Mouse (Mus musculus) thymus, postnatal 25 days (tissue): Measurements from ENCODE around the gene Adgrv1.

Experiments used
- DNase-seq: peaks from one replicate; pipeline ENCODE4 v3.0.0; 2022

The Adgrv1 gene

DNA sequence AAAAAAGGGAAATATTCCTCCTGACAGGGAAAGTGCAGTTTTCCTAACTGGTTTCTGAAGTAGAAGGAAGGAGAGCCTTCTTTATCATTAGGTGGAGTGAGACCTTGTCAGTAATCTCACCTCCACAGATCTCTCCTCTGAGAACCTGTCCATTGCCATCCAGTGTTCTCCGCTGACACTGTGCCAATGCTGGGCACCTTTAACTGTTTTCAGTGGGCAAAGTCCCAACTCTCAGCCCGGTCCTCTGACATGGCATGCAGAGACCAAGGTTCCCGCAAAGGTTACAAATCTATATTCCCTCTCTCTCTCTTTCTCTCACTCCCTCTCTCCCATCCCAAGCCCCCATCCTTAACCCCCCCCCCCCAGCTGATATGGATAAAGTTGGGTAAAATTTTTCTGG is 230.1 kb downstream of the Adgrv1 start:
- DNase-seq = no peak

GRCm38 (mm10) chr13:81402191-81402590 is 230.8 kb downstream of the Adgrv1 start:
- DNase-seq = no peak

GRCm38 (mm10) chr13:81401742-81402141 is 231.2 kb downstream of the Adgrv1 start:
- DNase-seq = no peak

DNA sequence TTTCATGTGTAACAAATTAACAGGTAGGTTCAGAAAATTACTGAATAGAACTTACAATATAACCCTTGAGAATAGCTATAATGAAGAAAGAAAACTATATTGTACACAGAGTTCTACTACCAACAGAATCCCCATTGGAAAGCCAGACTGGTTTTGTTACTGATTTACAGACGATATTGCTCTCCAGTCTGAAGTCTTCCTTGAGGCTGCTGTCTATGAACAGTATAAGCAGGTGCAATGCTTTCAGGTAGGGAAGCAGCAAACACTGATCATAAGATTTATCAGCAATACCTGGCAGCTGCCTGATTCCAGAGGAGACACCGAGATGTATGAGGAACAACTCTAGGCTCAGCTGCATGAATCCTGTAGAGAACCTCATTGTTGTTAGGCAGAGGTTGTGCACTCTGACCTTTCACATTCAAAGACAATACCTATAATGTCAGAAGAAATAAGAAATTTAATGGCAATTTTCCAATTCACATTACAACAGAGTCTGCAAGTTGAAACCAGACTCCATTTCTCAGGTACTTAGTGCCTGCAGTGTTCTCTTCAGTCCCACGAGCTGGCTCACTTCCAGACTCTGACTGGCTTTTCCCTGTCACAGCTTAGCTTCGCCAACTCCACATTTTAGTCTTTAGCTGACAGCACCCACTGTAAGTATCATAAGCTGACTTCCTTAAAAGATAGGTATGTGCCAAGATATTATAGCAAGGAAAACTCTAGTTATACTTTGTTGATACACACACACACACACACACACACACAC is 247.2 kb downstream of the Adgrv1 start:
- DNase-seq = no peak

- DNase-seq = no peak
Measured at GRCm38 (mm10) chr13:81381835-81382234, 251.1 kb downstream of the Adgrv1 start.

DNA sequence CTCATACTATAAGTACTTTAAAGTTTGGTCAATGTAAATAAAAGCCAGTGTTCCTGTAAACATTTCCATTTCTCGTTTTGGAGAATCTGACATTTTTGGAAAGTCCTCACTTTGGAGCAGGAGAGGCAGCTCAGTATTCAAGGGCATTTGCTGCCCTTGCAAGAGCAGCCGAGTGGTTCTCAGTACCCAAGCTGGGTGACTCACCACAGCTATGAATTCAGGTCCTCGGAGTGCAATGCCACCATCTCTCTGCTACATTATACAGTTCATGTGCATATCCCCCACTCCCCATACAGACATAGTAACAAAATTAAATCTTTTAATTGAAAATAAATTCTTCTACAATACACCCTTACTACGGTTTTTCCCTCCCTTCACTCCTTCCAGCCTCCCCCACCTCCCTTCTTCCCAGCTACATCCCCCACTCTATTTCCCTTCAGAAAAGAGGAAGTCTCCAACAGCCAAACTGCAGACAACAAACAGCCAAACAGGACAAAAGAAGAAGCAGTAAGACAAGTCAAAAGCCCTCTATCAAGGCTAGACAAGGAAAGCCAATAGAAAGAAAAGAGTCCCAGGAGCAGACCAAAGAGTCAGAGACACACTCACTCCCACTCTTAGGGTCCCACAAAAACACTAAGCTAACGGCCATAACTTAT is 262.0 kb downstream of the Adgrv1 start:
- no peak for DNase-seq

DNA sequence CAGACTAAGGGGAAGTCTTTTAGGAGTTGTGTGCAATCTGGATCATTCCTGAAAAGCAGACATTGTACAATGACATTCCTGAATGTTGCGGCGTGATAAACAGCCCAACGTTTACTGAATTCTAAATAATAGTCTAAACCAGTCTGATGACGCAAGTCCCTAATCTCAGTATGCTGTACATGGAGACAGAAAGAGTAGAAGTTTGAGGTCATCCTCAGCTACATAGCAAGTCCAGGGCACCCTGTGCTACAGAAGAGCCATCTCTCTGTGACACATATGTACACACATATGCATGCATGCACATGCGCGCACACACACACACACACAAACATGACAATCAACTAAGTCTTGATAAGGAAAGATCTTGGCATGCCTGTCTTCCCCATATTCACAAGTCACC is 262.8 kb downstream of the Adgrv1 start:
- no peak for DNase-seq

DNA sequence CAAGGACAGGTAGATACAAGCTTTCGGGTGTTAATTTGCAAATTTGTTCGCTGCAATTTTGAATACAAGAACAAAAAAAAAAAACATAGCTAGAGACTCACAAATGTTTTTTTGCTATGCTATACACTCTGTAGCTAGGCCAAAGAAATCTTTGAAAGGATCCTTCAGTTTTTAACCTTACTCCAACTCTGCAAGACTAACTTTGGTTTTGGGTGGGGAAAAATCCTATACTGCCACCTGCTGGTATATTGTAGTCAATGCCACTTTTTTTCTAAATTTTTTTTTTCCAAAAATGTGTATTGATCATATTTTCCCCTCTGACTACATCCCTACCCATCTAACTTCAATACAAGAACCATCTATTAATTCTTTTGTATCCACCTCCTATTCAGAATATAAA is 263.4 kb downstream of the Adgrv1 start:
- DNase-seq = no peak

DNA sequence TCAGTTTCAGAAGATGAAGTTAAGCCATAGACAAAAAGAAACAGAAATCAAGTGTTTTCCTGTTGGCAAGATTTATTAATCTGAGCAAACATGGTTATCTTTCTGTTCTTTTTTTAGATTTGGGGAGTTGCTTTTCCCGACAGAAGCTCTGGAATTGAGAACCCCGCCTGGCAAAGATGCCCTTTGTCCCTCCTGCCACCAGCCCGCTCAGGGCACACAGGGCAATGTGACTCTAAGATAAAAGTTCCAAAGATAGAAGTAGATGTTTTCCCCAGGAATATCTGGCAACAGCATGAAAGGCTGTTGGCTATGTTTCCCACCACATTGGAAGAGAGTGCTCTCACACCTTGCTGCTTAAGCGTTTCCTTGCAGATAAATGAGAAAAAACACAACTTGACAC is 264.0 kb downstream of the Adgrv1 start:
- no peak for DNase-seq

GRCm38 (mm10) chr13:81367681-81368376 is 265.1 kb downstream of the Adgrv1 start:
- no peak for DNase-seq

DNA sequence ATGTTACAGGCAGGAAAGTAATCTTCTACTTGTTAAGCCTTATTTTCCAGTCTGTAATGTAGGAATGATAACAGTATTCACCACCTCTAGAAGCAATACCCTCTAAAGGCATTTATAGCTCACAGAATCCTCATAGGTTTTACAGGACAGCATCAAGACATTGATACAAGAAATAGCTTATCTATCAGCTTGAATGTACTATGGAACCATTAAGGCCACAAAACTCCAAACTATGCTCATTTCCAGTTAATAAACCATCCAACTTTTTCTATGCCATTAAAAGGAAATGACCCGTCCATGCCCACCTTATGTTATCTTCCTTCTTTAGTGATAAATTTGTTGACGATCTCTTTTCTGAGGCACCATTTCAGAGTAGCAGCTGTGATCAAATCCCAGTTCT is 272.6 kb downstream of the Adgrv1 start:
- DNase-seq = no peak

DNA sequence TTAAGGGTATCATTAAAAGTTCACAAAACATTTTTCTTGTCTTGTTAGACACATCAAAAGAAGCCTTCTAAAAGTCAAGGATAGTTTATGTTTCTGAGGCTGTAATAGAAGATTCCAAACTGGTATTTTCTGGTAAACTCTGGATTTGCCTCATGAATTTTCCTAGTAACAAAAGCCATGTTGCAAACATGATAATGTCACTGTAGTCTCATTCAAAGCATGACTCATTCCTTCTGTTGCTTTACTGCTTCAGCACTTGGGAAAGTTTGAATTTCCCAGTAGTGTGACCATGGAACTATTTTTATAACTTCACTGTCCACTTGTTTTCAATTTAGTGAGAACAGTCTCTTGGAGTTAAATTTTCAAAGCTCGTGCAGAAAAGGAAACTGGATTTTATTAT is 274.2 kb downstream of the Adgrv1 start:
- DNase-seq = no peak

DNA sequence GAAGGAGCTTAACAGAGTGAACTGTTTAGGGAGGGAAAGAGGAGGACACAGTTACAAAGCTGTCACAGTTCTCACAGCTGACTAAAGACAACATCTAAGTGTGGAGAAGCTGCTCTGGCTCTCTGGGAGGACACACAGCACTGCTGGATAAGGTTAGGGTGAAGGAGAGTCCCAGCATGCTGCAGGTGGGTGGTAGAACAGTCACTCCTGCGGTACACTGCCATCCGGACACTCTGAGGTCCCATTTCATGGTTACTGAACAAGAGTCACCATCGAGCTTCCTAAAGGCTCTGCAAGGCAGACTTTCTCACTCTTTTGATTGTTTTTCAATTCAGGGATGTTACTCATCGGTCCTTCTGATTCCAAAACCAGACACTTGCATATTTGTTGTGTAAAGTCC is 274.6 kb downstream of the Adgrv1 start:
- no peak for DNase-seq

DNA sequence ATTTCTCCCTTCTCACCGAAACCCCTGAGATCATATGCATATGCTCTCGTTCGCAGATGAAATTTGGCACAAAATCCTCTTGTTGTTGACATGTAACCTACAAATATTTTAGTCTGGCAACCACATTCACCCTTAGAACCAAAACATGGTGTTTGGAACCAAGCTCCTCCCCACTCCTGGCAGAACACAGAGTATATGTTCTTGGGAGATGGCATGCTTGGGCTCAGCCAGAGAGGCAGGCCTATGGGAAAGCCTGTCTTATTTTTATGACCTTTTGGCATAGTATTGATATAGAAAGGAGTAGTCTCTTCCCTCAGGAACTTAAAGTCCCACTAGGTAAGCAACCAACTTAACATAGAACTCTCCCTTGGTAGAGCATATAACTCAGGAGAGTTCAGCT is 275.7 kb downstream of the Adgrv1 start:
- no peak for DNase-seq

DNA sequence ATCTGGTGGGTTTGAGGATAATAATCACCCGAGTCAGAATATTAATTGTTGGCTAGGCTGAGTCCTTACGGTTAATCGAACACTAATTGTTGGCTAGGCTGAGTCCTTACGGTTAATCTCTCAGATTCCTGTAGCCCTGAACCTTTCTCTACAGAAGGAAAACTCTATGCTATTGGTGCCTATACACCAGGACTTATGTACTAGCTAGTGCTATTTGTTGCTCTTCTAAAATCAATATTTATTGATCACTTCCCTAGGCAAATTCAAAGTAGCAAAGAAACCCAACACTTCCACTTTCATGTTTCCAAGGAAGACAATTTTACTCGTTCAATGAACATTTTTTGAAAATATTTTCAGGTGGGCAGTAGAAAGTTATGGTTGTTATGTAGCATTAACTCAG is 278.4 kb downstream of the Adgrv1 start:
- DNase-seq = no peak

DNA sequence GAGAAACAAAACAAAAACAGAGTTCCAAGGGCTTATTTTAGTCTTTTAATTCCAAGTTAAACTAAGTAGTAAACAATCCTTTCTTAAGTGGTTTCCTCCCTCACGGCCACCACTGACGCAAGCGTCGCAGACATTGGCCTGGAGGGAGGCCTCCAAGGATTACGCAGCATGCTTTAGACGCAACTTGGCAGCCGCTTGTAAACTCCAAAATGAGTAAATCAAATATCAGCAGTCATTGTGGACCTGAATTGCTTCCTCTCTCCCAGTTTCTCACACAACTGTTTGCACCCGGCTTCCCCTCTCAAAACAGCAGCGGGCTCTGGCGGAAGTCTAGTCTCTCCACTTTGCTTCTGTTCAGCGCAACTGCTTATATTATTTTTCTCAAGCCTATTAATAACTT is 280.7 kb downstream of the Adgrv1 start:
- peak; percentile 1 for DNase-seq

DNA sequence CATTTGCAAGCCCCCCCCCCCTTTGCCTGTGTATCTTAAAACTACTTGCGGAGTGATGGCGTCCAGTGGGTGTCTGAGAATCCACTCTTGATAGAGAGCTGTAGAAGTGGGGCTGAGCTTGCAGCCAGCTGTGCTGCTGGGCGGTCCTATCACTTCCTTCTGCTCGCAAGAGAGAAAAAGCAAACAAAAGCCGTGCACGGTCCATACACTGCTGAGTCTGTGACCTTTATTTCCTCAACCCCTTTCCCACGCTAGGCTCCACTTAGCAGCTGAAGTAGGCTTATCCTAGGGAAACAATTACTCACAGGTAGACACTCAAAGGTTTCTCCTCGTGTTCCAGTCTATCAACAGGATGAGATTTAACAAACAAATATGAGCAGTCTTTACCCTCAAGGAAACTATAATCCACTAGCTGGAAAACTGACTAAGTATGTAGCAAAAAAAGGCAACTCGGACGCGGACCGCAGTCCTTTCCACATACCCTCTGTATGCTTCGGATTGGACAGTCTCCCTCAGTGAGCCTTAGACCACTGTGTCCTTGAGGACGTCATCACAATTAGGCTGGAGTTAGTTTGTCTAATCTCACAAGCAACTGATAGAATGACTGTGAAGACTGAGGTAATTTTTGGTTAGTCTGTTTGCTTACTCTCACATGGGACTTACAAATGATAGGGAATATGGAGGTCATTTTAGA is 281.3 kb downstream of the Adgrv1 start:
- peak; percentile 19 for DNase-seq

DNA sequence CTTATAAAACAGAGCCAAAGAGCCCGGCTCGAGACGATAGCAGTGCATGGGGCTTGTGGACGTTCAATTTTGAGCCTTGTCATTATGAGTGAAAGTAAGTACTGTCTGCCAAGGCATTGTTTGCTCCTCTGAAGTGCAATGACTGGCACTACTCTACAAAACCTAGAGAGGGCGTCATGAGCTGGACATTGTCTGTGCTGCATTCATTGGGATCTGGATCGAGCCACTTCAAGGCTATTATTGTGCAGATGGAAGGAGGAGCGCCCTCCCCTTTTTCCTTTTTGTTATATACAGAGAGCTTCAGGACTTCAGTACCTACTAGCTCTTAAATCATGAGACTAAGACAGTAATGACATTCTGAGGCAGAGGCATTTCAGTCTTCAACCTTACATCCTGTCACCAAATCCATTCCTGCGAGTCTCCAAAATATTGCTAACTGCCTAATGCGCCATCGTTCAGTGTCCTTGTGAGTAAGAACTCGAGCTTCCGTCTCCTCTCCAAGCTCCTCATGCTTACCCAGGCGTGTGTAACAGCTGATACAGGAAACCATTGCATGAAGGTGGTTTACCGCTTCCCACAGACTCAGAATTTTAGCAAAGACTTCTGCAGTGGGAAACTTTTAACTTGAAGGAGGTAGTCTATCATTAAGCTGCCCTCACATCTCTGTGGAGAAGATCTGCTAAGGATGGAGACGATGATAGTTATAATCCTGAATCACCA is 285.5 kb downstream of the Adgrv1 start:
- DNase-seq = peak; percentile 2

- no peak for DNase-seq
Measured at GRCm38 (mm10) chr13:81342987-81343596, 289.9 kb downstream of the Adgrv1 start.

DNA sequence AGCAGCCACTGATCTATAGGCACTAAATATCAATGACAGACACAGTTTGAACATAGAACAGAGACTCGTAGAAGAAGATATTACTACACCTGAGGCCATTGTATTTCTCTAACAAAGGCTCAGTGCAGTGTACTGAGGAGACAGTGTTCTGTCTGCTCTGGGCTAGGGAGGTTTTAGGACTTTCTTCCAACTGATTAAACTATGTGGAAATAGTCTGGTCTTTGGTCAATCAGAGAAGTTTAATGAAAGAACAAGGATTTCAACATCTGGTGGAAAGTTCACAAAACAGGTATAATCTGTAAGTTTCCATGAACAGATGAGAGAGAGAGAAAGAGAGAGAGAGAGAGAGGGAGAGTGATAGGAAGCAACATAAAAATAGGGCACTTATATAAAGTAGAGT is 297.7 kb downstream of the Adgrv1 start:
- DNase-seq = no peak

DNA sequence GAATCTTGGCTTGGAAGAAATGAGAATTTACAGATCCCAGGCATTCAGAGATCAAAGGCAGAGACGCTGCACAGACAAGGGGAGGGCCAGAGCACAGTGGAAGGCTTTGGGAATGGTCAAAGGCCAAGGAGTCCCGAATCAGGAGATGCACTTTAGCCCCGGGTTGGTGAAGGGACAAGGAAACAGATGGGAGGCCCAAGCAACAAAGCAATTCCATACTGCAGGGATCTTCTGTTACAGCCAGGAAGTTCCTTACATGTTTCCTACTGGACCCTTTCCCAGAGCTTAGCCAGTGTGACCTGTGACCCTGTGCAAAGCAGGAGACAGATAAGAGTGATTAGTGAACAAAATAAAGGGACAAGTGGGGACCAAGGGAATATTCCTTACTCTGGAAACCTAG is 300.9 kb downstream of the Adgrv1 start:
- no peak for DNase-seq

DNA sequence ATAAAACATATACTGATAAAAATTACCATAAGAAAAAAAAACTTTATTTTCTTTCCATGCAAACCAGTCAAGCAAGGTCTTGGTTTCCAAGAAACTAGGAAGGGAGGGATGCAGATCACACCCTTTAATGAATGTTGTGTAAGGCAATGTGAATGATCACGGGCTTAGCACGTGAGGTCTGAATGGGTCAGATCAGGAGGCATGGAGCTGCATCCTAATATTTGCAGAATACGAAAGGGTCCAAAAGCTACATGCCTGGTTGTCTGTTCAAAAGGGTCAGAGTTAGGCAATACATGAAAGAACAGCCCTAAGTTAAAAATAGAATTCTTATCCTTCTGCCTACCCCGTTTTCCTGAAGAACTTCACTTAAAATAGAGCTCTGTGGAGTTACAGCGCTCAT is 303.2 kb downstream of the Adgrv1 start:
- no peak for DNase-seq
